Mouse (Mus musculus) midbrain, postnatal 0 days (tissue): ENCODE results near the gene Reck. TPM values are rescaled to one million over a fixed set of nuclear protein-coding genes. Genes with fewer than 3 reads are reported as not detected.
A peak's percentile ranks its signal among the peaks of the same experiment; 100 is the strongest.

Source experiments
- ATAC-seq: fragments of 200-750 bp; cut with Nextera tagmentation; 2 replicates; pipeline ENCODE4 v1.8.0; 2017; ENCODE audit warnings: moderate number of reproducible peaks, mild to moderate bottlenecking, moderate TSS enrichment, moderate library complexity; ENCODE audit not compliant: low FRiP score
- DNase-seq: peaks from one replicate; pipeline ENCODE4 v3.0.0-alpha.2; 2015; ENCODE audit warnings: low spot score
- H3K27ac ChIP-seq: fragments of 300-500 bp; sonication (generic); 2 replicates; pipeline ENCODE4 v1.5.1; 2014; ENCODE audit warnings: low read depth, mild to moderate bottlenecking, low read length, mixed read lengths
- H3K27me3 ChIP-seq: fragments of 300-500 bp; sonication (generic); 2 replicates; pipeline ENCODE4 v1.6.1; 2014; ENCODE audit warnings: low read length, control low read depth, mixed read lengths; ENCODE audit not compliant: insufficient read depth
- H3K36me3 ChIP-seq: fragments of 300-500 bp; sonication (generic); 2 replicates; pipeline ENCODE4 v1.6.1; 2014; ENCODE audit warnings: low read length, control low read depth, mixed read lengths; ENCODE audit not compliant: insufficient read depth
- H3K4me1 ChIP-seq: fragments of 300-500 bp; sonication (generic); 2 replicates; pipeline ENCODE4 v1.6.1; 2014; ENCODE audit warnings: mild to moderate bottlenecking, control low read depth, antibody characterized with exemption, low read length, mixed read lengths; ENCODE audit not compliant: insufficient read depth
- H3K4me2 ChIP-seq: fragments of 300-500 bp; sonication (generic); 2 replicates; pipeline ENCODE4 v1.6.1; 2014; ENCODE audit warnings: low read depth, mild to moderate bottlenecking, low read length, mixed read lengths; ENCODE audit not compliant: poor library complexity, severe bottlenecking
- H3K4me3 ChIP-seq: fragments of 300-500 bp; sonication (generic); 2 replicates; pipeline ENCODE4 v1.5.1; 2014; ENCODE audit warnings: low read depth, mild to moderate bottlenecking, low read length, moderate library complexity
- H3K9ac ChIP-seq: fragments of 300-500 bp; sonication (generic); replicated peaks from 2 replicates; pipeline ENCODE4 v1.6.1; 2014; ENCODE audit warnings: mild to moderate bottlenecking, low read length, moderate library complexity, mixed read lengths; ENCODE audit not compliant: poor library complexity, severe bottlenecking
- H3K9me3 ChIP-seq: fragments of 300-500 bp; sonication (generic); 2 replicates; pipeline ENCODE4 v1.6.1; 2016; ENCODE audit warnings: low read length, control low read depth
- CTCF ChIP-seq: IDR thresholded peaks from 2 replicates; pipeline ENCODE4 v1.5.1; 2016; ENCODE audit warnings: antibody characterized with exemption, mild to moderate bottlenecking
- WGBS: fragments of 180-500 bp; shearing (Covaris S2); extraction: QIAGEN DNeasy Blood & Tissue Kit; methylation state at CpG from one replicate; pipeline ENCODE4 v1.1.7; 2014; 5-methylcytosine and 5-hydroxymethylcytosine counted together
- polyA plus RNA-seq: library from polyadenylated mRNA; unstranded; fragments of >200 nt; fragmentation: Nextera tagmentation; extraction: Ambion mirVana; gene quantifications from 2 replicates; pipeline ENCODE4 v1.2.1, GENCODE M21; 2015
- total RNA-seq: library from RNA; depleted of rRNA; stranded (reverse); fragments of >200 nt; gene quantifications from 2 replicates; pipeline ENCODE4 v1.2.3, GENCODE M21; 2014; rRNA removed

The Reck gene
- total RNA-seq (6.0 and 7.0 TPM in 2 replicates), polyA plus RNA-seq (3.8 and 3.9 TPM in 2 replicates)

DNA sequence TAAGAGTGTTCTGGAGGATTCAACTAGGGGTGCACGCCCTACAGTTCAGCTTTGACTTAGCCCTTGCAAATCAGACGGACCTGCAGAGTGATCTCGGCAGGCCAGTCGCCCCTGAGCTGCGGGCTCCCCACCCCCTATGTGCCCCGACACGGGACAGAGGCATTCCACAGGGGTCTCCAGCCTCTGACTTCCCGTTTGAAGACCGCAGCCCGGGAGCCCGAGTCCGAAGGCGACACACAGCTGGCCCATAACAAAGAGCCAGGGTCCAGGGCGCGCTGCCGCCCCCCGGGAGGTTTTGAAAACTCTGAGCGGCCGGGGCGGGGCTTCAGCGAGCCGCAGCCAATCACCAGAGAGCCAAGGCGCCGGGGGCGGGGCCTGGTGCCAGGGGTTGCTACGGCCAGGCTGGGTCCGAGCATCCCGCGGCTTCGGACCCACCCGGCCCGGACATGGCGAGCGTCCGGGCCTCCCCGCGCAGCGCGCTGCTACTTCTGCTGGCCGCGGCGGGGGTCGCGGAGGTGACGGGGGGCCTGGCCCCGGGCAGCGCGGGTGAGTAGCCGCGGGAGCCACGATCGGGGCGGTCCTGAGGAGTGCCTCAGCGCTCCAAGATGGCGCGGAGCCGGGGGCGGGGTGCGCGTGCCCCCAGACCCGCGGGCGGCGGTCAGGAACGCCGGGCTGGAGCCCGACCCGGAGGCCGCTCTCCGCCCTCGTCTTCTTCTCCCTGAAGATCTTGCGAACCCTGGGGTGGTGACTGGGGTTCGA, at the start of gene Reck:
Gene Reck (plus strand): TSS at position 371 of the 759 bp plus-strand sequence.
- peak within 1 kb of the TSS; percentile 94 for H3K4me3 ChIP-seq
- 0 out of 2 replicates have a peak, but pooled peaks cover 6% of the 10 kb centered on the region for H3K4me1 ChIP-seq
- H3K9ac ChIP-seq = peak within 1 kb of the TSS; percentile 64
- H3K9me3 ChIP-seq = no peaks in the 10 kb centered on the region
- DNase-seq (peak; percentile 89), ATAC-seq (peak; percentile 94)
- no peaks in the 10 kb centered on the region for H3K36me3 ChIP-seq
- TF ChIP-seq CTCF = no peak
- WGBS = 3% methylated on average over 47 of the region's 73 CpGs
- H3K27me3 ChIP-seq = no peaks in the 10 kb centered on the region
- peak within 1 kb of the TSS; percentile 88 for H3K4me2 ChIP-seq
- peak within 1 kb of the TSS; percentile 14; the same call in 1 of the 2 replicates for H3K27ac ChIP-seq

DNA sequence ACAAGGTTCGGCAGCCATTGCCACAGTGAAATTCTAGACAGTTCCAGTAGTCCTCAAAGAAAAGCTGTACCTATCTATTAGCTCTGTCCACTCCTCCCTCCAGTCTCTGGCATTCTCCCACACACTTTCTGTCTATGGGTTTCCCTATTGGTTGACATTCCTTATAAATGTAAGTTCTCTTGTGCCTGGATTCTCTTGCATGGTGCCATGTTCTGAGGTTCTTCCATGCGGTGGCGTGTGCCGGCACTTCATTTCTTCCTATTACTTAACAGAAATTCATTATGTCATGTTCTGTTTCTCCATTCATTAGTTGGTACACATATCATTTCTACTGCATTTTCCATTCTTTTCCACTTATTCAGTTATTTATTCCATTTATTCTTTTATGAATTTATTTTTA, 46.5 kb upstream of the Reck start:
- Histone ChIP-seq H3K27ac (no peak overlapping the region), H3K27me3 (no peaks in the 10 kb centered on the region), H3K9ac (no peak overlapping the region), H3K4me2 (no peak overlapping the region), H3K4me1 (no peaks in the 10 kb centered on the region), H3K9me3 (no peaks in the 10 kb centered on the region), H3K4me3 (no peak overlapping the region), H3K36me3 (no peaks in the 10 kb centered on the region)
- WGBS = 96% methylated on average over 4 of the region's 4 CpGs
- TF ChIP-seq CTCF = no peak
- ATAC-seq (no peak), DNase-seq (no peak)

DNA sequence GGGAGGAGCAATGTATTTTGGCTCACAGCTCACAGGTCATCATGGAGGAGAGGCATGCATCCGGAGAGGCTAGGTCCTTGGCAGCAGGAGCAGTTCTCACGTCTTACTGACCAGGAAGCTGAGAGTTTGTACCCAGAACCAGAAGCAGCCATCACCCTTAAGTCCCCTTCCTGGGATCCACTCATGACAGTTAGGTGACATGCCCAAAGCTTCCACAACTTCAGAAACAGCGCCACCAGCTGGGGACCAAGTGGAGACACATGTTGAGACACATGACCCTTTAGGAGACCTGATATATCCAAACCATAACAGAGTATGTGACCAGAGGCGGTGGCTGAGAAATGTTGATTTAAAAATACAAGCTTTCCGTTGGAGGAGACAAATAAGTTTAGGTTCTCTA, 43.3 kb upstream of the Reck start:
- no peak overlapping the region for H3K4me3 ChIP-seq
- H3K4me1 ChIP-seq = no peaks in the 10 kb centered on the region
- H3K27me3 ChIP-seq = no peaks in the 10 kb centered on the region
- H3K9me3 ChIP-seq = no peaks in the 10 kb centered on the region
- no peak overlapping the region for H3K9ac ChIP-seq
- H3K36me3 ChIP-seq = no peaks in the 10 kb centered on the region
- DNase-seq (no peak), ATAC-seq (no peak)
- H3K27ac ChIP-seq = no peak overlapping the region
- TF ChIP-seq CTCF = no peak
- H3K4me2 ChIP-seq = no peak overlapping the region
- WGBS = 70% methylated on average over 5 of the region's 5 CpGs

DNA sequence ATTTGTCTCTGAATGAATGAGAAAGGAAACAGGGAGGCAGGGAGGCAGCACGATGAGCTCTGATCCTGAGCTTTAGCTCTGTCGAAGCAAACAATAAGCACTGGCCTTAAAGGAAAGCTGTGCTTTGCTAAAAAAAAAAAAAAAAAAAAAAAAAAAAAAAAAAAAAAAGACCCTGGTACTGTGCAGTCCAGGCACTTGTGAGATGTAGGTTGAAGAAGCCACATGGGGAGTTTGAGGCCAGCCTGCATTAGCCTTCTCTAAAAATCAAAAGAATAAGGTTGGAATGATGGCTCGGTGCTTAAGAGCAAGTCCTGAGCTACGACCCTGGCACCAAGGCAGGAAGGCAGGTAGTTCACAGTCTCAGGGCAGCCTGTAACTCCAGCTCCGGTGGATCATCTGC, 41.6 kb upstream of the Reck start:
- no peak overlapping the region for H3K4me3 ChIP-seq
- no peaks in the 10 kb centered on the region for H3K4me1 ChIP-seq
- no peaks in the 10 kb centered on the region for H3K36me3 ChIP-seq
- H3K27ac ChIP-seq = no peak overlapping the region
- TF ChIP-seq CTCF = no peak
- no peaks in the 10 kb centered on the region for H3K9me3 ChIP-seq
- ATAC-seq (no peak), DNase-seq (no peak)
- H3K4me2 ChIP-seq = no peak overlapping the region
- no peaks in the 10 kb centered on the region for H3K27me3 ChIP-seq
- 60% methylated on average over 5 of the region's 5 CpGs for WGBS
- H3K9ac ChIP-seq = no peak overlapping the region

DNA sequence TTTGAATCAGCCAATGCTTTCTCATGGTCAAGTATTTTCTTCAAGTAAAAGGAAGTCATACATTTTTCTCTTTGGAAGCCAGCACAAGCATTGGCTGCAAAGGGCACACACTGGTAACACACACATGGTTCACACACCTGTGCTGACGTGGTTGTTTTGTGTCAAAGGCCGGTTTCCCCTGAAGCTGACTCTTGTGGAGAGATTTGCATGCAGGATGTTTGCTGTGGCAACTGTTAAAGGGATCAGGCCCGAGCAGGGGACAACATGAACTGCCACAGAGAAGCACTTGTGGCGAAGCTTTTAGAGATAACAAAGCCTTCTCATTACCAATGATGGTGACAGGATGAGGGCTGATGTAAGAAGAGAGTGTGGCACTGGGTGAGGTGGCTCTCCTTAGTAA, 40.6 kb upstream of the Reck start:
- Histone ChIP-seq H3K9me3 (no peaks in the 10 kb centered on the region), H3K27ac (no peak overlapping the region), H3K4me2 (no peak overlapping the region), H3K4me3 (no peak overlapping the region), H3K9ac (no peak overlapping the region), H3K4me1 (no peaks in the 10 kb centered on the region), H3K27me3 (no peaks in the 10 kb centered on the region), H3K36me3 (no peaks in the 10 kb centered on the region)
- 70% methylated on average over 4 of the region's 4 CpGs for WGBS
- no peak for TF ChIP-seq CTCF
- DNase-seq (no peak), ATAC-seq (no peak)

DNA sequence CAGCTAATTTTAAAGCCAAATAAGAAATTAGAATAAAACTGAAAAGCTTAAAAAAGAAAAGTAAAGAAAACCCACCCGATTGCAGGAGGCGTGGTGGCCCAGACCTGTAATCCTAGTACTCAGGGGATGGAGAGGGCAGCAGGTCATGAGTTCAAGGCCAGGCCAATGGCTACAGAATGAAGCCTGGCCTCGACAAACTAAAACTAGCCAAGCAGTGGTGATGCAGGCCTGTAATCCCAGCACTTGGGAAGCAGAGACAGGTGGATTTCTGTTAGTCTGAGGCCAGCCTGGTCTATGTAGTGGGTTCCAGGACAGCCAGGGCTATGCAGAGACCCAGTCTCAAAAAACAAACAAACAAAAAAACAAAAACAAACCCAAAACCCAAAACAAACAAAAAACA, 37.0 kb upstream of the Reck start:
- 69% methylated on average over 3 of the region's 3 CpGs for WGBS
- ATAC-seq = no peak
- no peaks in the 10 kb centered on the region for H3K9me3 ChIP-seq

More for the DNA sequence above, 37.0 kb upstream of the Reck start:
- DNase-seq = no peak
- Histone ChIP-seq H3K27me3 (no peaks in the 10 kb centered on the region), H3K36me3 (no peaks in the 10 kb centered on the region), H3K4me1 (no peaks in the 10 kb centered on the region), H3K4me3 (no peak overlapping the region), H3K4me2 (no peak overlapping the region), H3K27ac (no peak overlapping the region), H3K9ac (no peak overlapping the region)
- TF ChIP-seq CTCF = no peak
